Comparison of ENCODE assay signal across 25 mouse cellular contexts in the genomic region with DNA sequence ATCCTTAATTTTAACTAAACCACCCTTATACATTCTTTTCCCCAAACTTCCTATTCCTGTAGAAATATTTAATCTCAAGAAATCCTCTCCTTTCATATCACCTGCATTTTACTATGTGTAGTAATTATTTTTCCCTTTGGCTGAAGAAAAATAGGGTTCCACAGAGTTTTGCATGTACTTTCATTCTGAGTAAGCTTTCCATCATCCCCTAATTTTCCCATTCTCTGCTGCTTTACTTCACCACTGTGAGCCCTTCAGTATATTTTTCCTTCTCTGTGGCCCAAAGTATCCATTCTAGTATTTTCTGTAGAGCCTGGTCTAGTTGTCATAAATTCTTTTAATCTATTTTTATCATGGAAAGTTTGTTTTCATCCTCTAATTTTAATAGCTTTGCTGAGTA. TPM values are rescaled to one million over a fixed set of nuclear protein-coding genes. Genes with fewer than 3 reads are reported as not detected.
DNase-seq lines count a peak whose midpoint lies in the region; TF ChIP-seq lines count a peak whose summit lies in the region.
"Had no signal": no experiment of that assay in that cellular context is flagged by ENCODE, and none has a peak within 500 bp of the region (broad histone marks: within the 10 kb centered on the region; RNA-seq: fewer than 3 reads in every experiment).

No protein-coding gene starts in this region.

- H3K27me3 ChIP-seq in CH12.LX (replicated peaks): no peaks in the 10 kb centered on the region
- no peaks in the 10 kb centered on the region for H3K27me3 ChIP-seq in limb, embryonic 10.5 days (ENCODE audit: low read depth, poor library complexity, severe bottlenecking)
- H3K27me3 ChIP-seq: Patski had no signal

- H3K79me2 ChIP-seq in CH12.LX (replicated peaks; ENCODE audit: control insufficient read depth, extremely low read depth, insufficient read depth, poor library complexity, severe bottlenecking): no peaks in the 10 kb centered on the region

- no peak overlapping the region for H3K9ac ChIP-seq in CH12.LX (ENCODE audit: insufficient read depth, low read depth)

- H3K36me3 ChIP-seq in CH12.LX (replicated peaks in 1 of 2; ENCODE audit: control insufficient read depth in 1 of 2, insufficient read depth in 1 of 2, low read length in 1 of 2): no peaks in the 10 kb centered on the region
- H3K36me3 ChIP-seq in limb, embryonic 10.5 days: no peaks in the 10 kb centered on the region
- H3K36me3 ChIP-seq: G1E had no signal

- DNase-seq in heart, adult 11 months: peak; percentile 4
- DNase-seq in heart, adult 8-10 months (ENCODE audit: low spot score): no peak
- peak; percentile 11 for DNase-seq in CH12.LX (ENCODE audit: extremely low read depth)
- DNase-seq in limb, embryonic 10.5 days (ENCODE audit: low spot score): no peak
- DNase-seq: adrenal gland, adult 2 months; adrenal gland, adult 8-10 months; adrenal gland, postnatal 10 days; adrenal gland, postnatal 14 days; adrenal gland, postnatal 25 days; adrenal gland, postnatal 36 days; B cell, adult 2 months; cerebellum, adult 11 months; cerebellum, adult 11-12 months; cerebellum, adult 18-20 months; cerebellum, adult 2 months had no signal

- dilution Hi-C loops in CH12.LX (cut with MboI; ENCODE audit: extremely low pct_ligation_motif_present, extremely low pct_unique_long_range_greater_than_20kb, low sequenced_read_pairs): no loop called here

- H3K4me1 ChIP-seq in CH12.LX (ENCODE audit: control insufficient read depth in 1 of 2, insufficient read depth in 2 of 2): no peaks in the 10 kb centered on the region; a peak in 1 of 4 replicates
- no peaks in the 10 kb centered on the region for H3K4me1 ChIP-seq in limb, embryonic 10.5 days

- no peak for TF ChIP-seq RAD21 in CH12.LX (IDR thresholded peaks at IDR 0.05; ENCODE audit: low read depth, low read length)

- TF ChIP-seq POLR2A in CH12.LX (IDR thresholded peaks at IDR 0.05; ENCODE audit: low read depth, low read length): no peak

- in situ Hi-C loops in CH12.LX (cut with MboI; ENCODE audit: low pct_ligation_motif_present, low pct_unique_long_range_greater_than_20kb, low sequenced_read_pairs): no loop called here

- no peak overlapping the region for H3K27ac ChIP-seq in CH12.LX (ENCODE audit: insufficient read depth, low read depth)
- no peak overlapping the region for H3K27ac ChIP-seq in limb, embryonic 10.5 days

- no peak overlapping the region for H3K4me3 ChIP-seq in CH12.LX (replicated peaks in 1 of 3; ENCODE audit: low read depth in 2 of 3, low read length in 2 of 3, poor library complexity in 1 of 3)
- no peak overlapping the region for H3K4me3 ChIP-seq in limb, embryonic 10.5 days

- peak; percentile 76 for TF ChIP-seq EP300 in CH12.LX (IDR thresholded peaks at IDR 0.05; ENCODE audit: low read length)

- no peak for TF ChIP-seq CTCF in CH12.LX (conservative IDR thresholded peaks at IDR 0.05 in 1 of 2, IDR thresholded peaks at IDR 0.05 in 1 of 2; ENCODE audit: low read depth in 2 of 2, low read length in 2 of 2)

- H3K9me3 ChIP-seq in CH12.LX (replicated peaks; ENCODE audit: low read length): no peaks in the 10 kb centered on the region
- H3K9me3 ChIP-seq in limb, embryonic 10.5 days (replicated peaks): no peaks in the 10 kb centered on the region
- H3K9me3 ChIP-seq: G1E had no signal

- H3K4me2 ChIP-seq in CH12.LX (ENCODE audit: insufficient read depth, low read depth, poor library complexity, severe bottlenecking): no peak overlapping the region

TF ChIP-seq in CH12.LX, 34 proteins besides CTCF, POLR2A, EP300 and RAD21:
- TF ChIP-seq JUND (conservative IDR thresholded peaks at IDR 0.05; ENCODE audit: low read depth, low read length) (peak; percentile 78), MAZ (IDR thresholded peaks at IDR 0.05; ENCODE audit: low read depth, low read length) (no peak), ELF1 (IDR thresholded peaks at IDR 0.05; ENCODE audit: low read depth, low read length) (no peak), E2F4 (IDR thresholded peaks at IDR 0.05; ENCODE audit: insufficient replicate concordance, low read depth, low read length) (no peak), IRF4 (IDR thresholded peaks at IDR 0.05; ENCODE audit: low read depth, low read length) (peak; percentile 44; the same call in 1 of the 2 replicates), ZC3H11A (IDR thresholded peaks at IDR 0.05; ENCODE audit: low read depth, low read length) (no peak), ZMIZ1 (IDR thresholded peaks at IDR 0.05; ENCODE audit: low read depth, low read length) (no peak), JUN (IDR thresholded peaks at IDR 0.05; ENCODE audit: insufficient read depth, low read depth, low read length) (peak; percentile 13; the same call in 1 of the 2 replicates)
TF ChIP-seq in CH12.LX: peak in this region for 3.

RNA-seq across cellular contexts. Expression of a gene that starts 5.0 kb away (rescaled TPM):
- not detected for total RNA-seq in heart, adult 8-10 months (2022)
- total RNA-seq in CH12.LX (2012; rRNA removed): not detected in 2 replicates
- total RNA-seq in CH12.LX (2014; rRNA removed): not detected in 2 replicates
- not detected in 2 replicates for polyA plus RNA-seq in CH12.LX (2012; ENCODE audit: insufficient read length, low read depth)
- polyA plus RNA-seq in limb, embryonic 10.5 days (2016; fragmentation: Nextera tagmentation; extraction: Ambion mirVana): not detected in 2 replicates
- total RNA-seq: adrenal gland, adult 18-20 months; adrenal gland, adult 2 months; adrenal gland, adult 8-10 months; adrenal gland, postnatal 14 days; adrenal gland, postnatal 25 days; adrenal gland, postnatal 36 days; adrenal gland, postnatal 4 days; ES-E14; MEL had no signal
- polyA plus RNA-seq: activated CD4-positive, CD25-positive, alpha-beta regulatory T cell, adult 4 months; adrenal gland, adult 2 months; brain, embryonic 14.5 days; C2C12; CD4-positive, CD25-positive, alpha-beta regulatory T cell, adult 4 months; cerebellum, adult 2 months; G1E; Patski had no signal

RNA-seq across cellular contexts. Expression of a gene that starts 19.6 kb away (rescaled TPM):
- total RNA-seq in heart, adult 8-10 months (2022): not detected
- not detected in 2 replicates for total RNA-seq in CH12.LX (2012; rRNA removed)
- total RNA-seq in CH12.LX (2014; rRNA removed): not detected in 2 replicates
- polyA plus RNA-seq in CH12.LX (2012; ENCODE audit: insufficient read length, low read depth): not detected in 2 replicates
- polyA plus RNA-seq in limb, embryonic 10.5 days (2016; fragmentation: Nextera tagmentation; extraction: Ambion mirVana): not detected in 2 replicates
- total RNA-seq: adrenal gland, adult 18-20 months; adrenal gland, adult 2 months; adrenal gland, adult 8-10 months; adrenal gland, postnatal 10 days; adrenal gland, postnatal 14 days; adrenal gland, postnatal 25 days; adrenal gland, postnatal 36 days; adrenal gland, postnatal 4 days; ES-E14; G1E; MEL had no signal
- polyA plus RNA-seq: activated CD4-positive, CD25-positive, alpha-beta regulatory T cell, adult 4 months; adrenal gland, adult 2 months; brain, embryonic 14.5 days; C2C12; CD4-positive, CD25-positive, alpha-beta regulatory T cell, adult 4 months; cerebellum, adult 2 months; G1E; Patski had no signal

RNA-seq across cellular contexts. Expression of a gene that starts 31.8 kb away (rescaled TPM):
- not detected for total RNA-seq in heart, adult 8-10 months (2022)
- total RNA-seq in CH12.LX (2012; rRNA removed) (not detected in 2 replicates), CH12.LX (2014; rRNA removed) (not detected in 2 replicates)
- polyA plus RNA-seq in CH12.LX (2012; ENCODE audit: insufficient read length, low read depth): not detected in 2 replicates
- polyA plus RNA-seq in limb, embryonic 10.5 days (2016; fragmentation: Nextera tagmentation; extraction: Ambion mirVana): not detected in 2 replicates
- total RNA-seq: adrenal gland, adult 18-20 months; adrenal gland, adult 2 months; adrenal gland, adult 8-10 months; adrenal gland, postnatal 10 days; adrenal gland, postnatal 14 days; adrenal gland, postnatal 25 days; adrenal gland, postnatal 36 days; adrenal gland, postnatal 4 days; ES-E14; MEL had no signal
- polyA plus RNA-seq: activated CD4-positive, CD25-positive, alpha-beta regulatory T cell, adult 4 months; adrenal gland, adult 2 months; brain, embryonic 14.5 days; C2C12; CD4-positive, CD25-positive, alpha-beta regulatory T cell, adult 4 months; cerebellum, adult 2 months; G1E; Patski had no signal

RNA-seq across cellular contexts. Expression of a gene that starts 49.2 kb away (rescaled TPM):
- total RNA-seq in heart, adult 8-10 months (2022): not detected
- total RNA-seq in CH12.LX (2012; rRNA removed): not detected in 2 replicates
- total RNA-seq in CH12.LX (2014; rRNA removed): not detected in 2 replicates
- polyA plus RNA-seq in CH12.LX (2012; ENCODE audit: insufficient read length, low read depth): not detected in 2 replicates
- not detected in 2 replicates for polyA plus RNA-seq in limb, embryonic 10.5 days (2016; fragmentation: Nextera tagmentation; extraction: Ambion mirVana)
- total RNA-seq: adrenal gland, adult 18-20 months; adrenal gland, adult 2 months; adrenal gland, adult 8-10 months; adrenal gland, postnatal 10 days; adrenal gland, postnatal 14 days; adrenal gland, postnatal 25 days; adrenal gland, postnatal 36 days; adrenal gland, postnatal 4 days; ES-E14; MEL had no signal
- polyA plus RNA-seq: adrenal gland, adult 2 months; brain, embryonic 14.5 days; C2C12; CD4-positive, CD25-positive, alpha-beta regulatory T cell, adult 4 months; cerebellum, adult 2 months; G1E; Patski had no signal

Comparison
In these comparisons a context has a peak if more than half of its experiments do, and no peak if none do; other contexts are left out.
1. DNase-seq: peak in heart, adult 11 months (single experiment) and CH12.LX (single experiment); none in heart, adult 8-10 months (single experiment) and limb, embryonic 10.5 days (single experiment).